Mouse (Mus musculus): ENCODE measurements around the gene 1700024P04Rik. TPM values are rescaled to one million over a fixed set of nuclear protein-coding genes. Genes with fewer than 3 reads are reported as not detected.

Gene 1700024P04Rik
- polyA plus RNA-seq, 2 experiments from 2014 or later, result not detected

GRCm38 (mm10) chr13:98963612-98964011 lies 20.8 kb downstream of the 1700024P04Rik start:
- no peak for ATAC-seq

- ATAC-seq, result no peak
These were observed 26.2 kb downstream of the 1700024P04Rik start for GRCm38 (mm10) chr13:98958177-98958576.

- ATAC-seq, result no peak
These were observed 28.2 kb downstream of the 1700024P04Rik start for GRCm38 (mm10) chr13:98956209-98956608.

GRCm38 (mm10) chr13:98955676-98956075 lies 28.7 kb downstream of the 1700024P04Rik start:
- no peak for ATAC-seq

GRCm38 (mm10) chr13:98955226-98955625 lies 29.1 kb downstream of the 1700024P04Rik start:
- ATAC-seq, result no peak

GRCm38 (mm10) chr13:98953830-98954229 lies 30.5 kb downstream of the 1700024P04Rik start:
- ATAC-seq, result no peak

- no peak for ATAC-seq
These were observed 32.4 kb downstream of the 1700024P04Rik start for GRCm38 (mm10) chr13:98951951-98952350.

- no peak for ATAC-seq
These were observed 36.2 kb downstream of the 1700024P04Rik start for GRCm38 (mm10) chr13:98948146-98948545.

GRCm38 (mm10) chr13:98946434-98946833 lies 37.9 kb downstream of the 1700024P04Rik start:
- ATAC-seq, result no peak

- ATAC-seq, result no peak
These were observed 38.5 kb downstream of the 1700024P04Rik start for GRCm38 (mm10) chr13:98945908-98946307.

GRCm38 (mm10) chr13:98945381-98945780 lies 39.0 kb downstream of the 1700024P04Rik start:
- no peak for ATAC-seq

GRCm38 (mm10) chr13:98944620-98945081 lies 39.7 kb downstream of the 1700024P04Rik start:
- peak; percentile 96 for ATAC-seq

GRCm38 (mm10) chr13:98942360-98942759 lies 42.0 kb downstream of the 1700024P04Rik start:
- ATAC-seq, result no peak

GRCm38 (mm10) chr13:98941829-98942343 lies 42.5 kb downstream of the 1700024P04Rik start:
- ATAC-seq, result no peak

GRCm38 (mm10) chr13:98937108-98937507 lies 47.3 kb downstream of the 1700024P04Rik start:
- no peak for ATAC-seq

Other genes with a start within 250 kb of the 1700024P04Rik start
- gene Fcho2, start 169.1 kb downstream of the 1700024P04Rik start, polyA plus RNA-seq (2017; shearing (Covaris generic)), result 10 to 100 TPM; 42.3 to 47.9 TPM
- gene Tnpo1, start 58.2 kb downstream of the 1700024P04Rik start, polyA plus RNA-seq (2017; shearing (Covaris generic)), result 10 to 100 TPM; 26.7 to 38.3 TPM
- not detected for gene Zfp366, start 200.3 kb upstream of the 1700024P04Rik start, polyA plus RNA-seq (2017; shearing (Covaris generic))

Measured in activated CD4-positive, CD25-positive, alpha-beta regulatory T cell, adult 4 months (primary cell).